Mouse (Mus musculus) stomach, postnatal 0 days (tissue): Measurements from ENCODE around the gene Cep112.

Source experiments
- CTCF ChIP-seq: IDR thresholded peaks from 2 replicates; pipeline ENCODE4 v1.5.1; 2016; ENCODE audit warnings: antibody characterized with exemption, low read depth, mild to moderate bottlenecking, moderate library complexity
- EP300 ChIP-seq: optimal IDR thresholded peaks from 2 replicates; pipeline ENCODE3; 2016; ENCODE audit warnings: antibody characterized with exemption

DNA sequence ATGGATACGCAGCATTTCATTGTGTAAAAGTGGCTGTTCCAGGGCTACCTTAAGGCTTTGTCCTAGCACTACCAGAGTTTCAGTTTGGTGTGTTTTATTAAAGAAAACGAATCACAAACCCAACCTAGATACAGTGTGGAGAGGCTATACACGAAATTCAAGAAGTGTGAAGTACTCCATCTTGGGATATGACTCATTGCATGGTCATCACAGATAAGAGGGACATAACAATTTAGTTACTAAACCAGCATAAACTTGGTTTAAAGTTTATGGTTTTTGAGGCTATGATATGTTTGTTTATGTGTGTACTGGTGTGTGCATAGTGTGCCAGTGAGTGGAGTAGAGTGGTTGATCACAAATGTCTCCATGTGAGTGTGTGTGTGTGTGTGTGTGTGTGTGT, 34.6 kb downstream of the Cep112 start:
- TF ChIP-seq EP300 (no peak), CTCF (no peak)
